Mouse (Mus musculus) erythroblast, adult 5-6 weeks (primary cell): ENCODE measurements around the gene Msmp. TPM values are rescaled to one million over a fixed set of nuclear protein-coding genes. Genes with fewer than 3 reads are reported as not detected.
A peak's percentile ranks its signal among the peaks of the same experiment; 100 is the strongest.
"Not testable (repeated sequence)": the region's sequence is repeated elsewhere in the genome, so short reads cannot be mapped to it uniquely, and the experiment has no call there.

Experiments used
- ATAC-seq: replicated peaks from 2 replicates; pipeline ENCODE4 v1.8.0; 2016; ENCODE audit warnings: moderate number of reproducible peaks, mild to moderate bottlenecking, moderate TSS enrichment, inconsistent platforms; ENCODE audit not compliant: poor library complexity, low FRiP score, severe bottlenecking
- total RNA-seq, 2 experiments: library from RNA; stranded (forward) in 1 of 2; stranded (reverse) in 1 of 2; fragments of 150-400 nt in 1 of 2; fragments of 200-764, 138-1000 nt in 1 of 2; gene quantifications; 2 replicates each; pipeline versions ENCODE4 v1.2.3 to v1.2.4; 2015 to 2017; ENCODE audit warnings: low replicate concordance in 2 of 2

Msmp gene
- total RNA-seq, 2 experiments from 2014 or later: not detected

DNA sequence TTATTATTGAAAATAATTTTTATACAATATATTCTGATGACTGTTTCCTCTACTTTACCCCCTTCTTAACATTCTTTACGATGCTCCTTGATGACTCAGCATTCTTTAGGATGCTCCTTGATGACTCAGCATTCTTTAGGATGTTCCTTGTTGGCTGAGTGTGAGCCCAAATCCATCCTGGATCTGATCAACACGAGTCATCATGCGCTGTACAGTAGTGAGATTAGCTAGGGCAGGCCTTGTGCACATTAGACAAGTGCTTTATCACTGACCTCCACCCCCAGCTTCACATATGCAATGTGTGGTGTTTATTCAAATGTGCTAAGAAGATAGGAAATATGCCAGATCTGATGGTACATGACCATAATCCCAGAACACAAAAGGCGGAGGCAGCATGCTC is 13.9 kb upstream of the Msmp start:
- peak; percentile 84 for ATAC-seq

DNA sequence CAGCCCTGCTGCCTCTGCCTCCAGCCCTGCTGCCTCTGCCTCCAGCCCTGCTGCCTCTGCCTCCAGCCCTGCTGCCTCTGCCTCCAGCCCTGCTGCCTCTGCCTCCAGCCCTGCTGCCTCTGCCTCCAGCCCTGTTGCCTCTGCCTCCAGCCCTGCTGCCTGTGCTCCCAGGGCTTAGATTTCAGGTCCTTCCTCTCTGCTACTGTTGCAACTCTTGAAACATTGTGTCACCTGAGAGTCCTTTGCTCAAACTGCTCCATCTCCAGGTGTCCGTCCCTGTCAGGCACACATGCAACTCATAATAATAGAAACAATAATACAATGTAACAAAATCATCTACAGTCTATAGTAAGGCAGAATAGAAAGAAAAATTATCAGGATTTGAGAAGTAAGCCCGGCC is 12.3 kb upstream of the Msmp start:
- not testable (repeated sequence) for ATAC-seq

DNA sequence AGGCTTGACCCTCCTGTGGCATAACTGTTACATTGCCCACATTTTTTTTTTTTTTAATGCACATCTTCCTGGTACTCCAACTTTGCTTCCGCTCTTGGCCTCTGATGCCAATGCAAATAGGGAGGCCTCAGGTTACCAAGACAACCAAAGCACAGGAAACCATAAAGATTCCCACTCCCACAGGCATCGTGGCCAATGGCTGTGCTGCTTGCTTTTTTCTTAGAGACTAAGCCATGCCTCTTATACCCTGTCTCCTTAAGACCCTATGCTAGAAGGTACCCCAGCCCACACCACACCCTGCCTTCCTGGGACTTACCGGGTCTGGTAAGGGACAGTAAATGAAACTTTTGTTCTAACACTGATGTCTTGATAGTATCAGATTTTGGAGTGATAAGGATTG is 9.2 kb upstream of the Msmp start:
- ATAC-seq: no peak

DNA sequence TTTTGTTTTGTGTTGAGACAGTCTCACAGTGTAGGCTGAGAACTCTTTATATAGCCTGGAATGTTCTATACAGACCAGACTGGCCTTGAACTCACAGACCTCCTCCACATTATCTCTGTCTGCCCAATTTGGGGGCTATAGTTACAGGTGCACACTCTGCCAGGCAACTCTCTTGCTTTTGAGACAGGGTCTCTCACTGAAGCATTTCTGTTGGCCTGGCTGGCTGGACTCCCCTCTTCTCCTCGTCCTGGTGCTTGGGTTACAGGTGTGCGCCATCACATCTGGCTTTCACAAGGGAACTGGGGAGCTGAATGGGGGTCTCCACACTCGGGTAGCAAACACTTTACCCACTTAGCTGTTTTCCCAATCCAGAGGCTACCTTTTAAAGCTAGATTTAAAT is 7.7 kb upstream of the Msmp start:
- ATAC-seq: no peak

DNA sequence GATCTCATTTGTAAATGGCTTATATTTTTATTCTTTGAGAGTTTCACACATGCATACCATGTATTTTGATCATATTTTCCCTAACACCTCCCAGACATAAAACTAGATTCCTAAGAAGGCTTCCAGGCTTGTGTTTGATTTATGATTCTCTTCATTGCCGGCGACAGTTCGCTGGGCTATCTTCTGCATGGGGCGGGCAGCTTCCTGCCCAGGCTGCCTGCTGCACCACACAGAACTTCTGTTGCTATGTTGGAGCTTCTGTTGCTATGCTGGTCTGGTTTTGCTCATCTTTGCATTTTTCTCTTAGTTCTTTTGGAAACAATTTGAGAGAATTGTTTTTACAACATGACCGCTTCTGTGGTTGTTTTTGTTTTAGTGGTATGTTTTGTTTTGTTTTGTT is 7.2 kb upstream of the Msmp start:
- no peak for ATAC-seq

DNA sequence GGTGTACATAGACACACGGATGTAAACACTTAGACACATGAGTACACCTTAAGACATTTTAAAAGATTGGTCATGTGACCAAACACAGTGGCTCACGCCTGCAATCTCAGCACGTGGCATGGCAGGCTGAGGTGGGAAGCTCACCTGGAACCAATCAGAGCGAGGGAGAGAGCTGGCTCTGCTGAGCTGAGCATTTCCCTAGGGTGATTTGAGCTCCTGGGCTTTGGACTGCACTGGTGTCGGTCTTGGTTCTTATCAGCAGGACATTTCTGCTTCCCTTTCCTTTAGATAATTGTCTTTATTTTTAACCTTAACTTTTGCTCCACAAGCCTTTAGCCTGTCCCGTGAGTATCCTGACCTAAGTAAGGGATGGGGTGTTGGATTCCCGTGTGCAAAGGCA is 3.4 kb upstream of the Msmp start:
- ATAC-seq: 0 out of 2 replicates have a peak, but pooled peaks have one; percentile 22

DNA sequence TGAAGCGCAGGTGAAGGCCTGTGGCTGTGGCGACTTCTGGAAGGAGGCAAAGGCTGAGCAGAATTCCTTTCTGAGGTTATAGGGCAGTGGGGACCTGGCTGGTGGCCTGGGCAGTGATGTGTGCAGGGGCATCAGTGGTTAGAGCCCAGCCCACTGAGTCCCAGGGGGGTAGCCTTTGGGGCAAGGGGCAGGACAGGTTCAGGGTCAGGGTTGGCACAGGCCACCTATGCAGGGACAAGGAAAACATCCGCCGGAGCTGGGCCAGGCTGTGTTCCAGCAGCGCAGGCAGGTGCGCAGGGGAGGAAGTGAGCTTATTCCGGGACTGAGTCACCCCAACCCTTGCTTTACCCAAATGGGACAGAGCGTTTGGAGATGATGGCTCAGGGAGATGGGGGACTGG is 2.1 kb upstream of the Msmp start:
- ATAC-seq: no peak

DNA sequence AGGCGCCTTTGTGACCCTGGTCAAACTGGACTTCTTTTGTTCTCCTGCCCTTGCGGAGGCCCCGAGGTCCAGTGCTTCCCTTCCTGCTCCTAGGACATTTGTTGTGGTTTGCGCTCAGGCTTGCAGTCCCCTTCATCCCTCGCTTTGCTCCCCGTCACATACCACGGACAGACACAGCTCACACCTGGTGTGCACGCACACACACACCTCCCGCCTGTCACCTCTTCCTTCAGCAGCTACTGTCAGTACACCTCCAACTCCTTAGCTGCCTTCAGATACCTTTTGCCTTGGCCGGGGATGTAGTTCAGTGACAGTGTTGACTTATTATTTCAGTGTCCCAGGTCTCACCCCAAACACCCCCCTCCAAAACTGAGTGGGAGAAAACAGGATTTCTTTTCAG is 1.4 kb upstream of the Msmp start:
- ATAC-seq: no peak

DNA sequence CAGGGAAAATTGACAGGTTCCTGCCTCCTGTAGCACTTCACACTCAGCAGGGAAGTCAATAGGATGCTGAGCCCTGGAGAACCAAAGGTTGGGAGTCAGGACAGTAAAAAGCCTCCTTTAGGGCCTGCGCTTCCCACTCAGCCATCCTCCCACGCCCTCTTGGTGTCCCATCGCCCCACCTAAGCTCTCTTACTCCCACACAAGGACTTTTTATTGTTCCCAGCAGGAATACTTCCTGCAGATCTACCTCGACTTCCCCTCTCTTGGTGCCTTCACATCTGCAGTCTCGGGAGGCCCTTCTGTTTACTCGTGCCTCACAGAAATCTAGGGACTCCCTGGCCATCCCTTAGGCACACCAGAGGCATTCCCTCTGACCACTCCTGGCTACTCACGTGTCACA is 873 bp downstream of the Msmp start:
- ATAC-seq: no peak

DNA sequence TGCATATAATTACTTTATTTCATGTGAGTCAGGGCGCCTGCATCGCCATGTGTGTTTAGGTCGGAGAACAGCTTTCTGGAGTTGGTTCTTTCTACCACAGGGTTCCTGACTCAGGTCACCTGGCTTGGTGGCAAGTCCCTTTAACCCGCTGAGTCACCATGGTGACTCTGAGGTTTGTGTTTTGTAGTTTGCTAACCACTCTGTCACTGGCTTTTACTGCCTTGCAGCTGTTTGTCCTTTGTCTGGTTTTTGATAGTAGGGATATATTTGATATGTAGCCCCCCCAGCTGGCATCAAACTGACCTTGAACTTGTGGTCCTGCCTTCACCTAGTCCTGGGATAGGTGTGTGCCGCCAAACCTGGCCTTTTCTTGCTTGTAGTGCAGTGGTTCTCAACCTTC is 2.1 kb downstream of the Msmp start:
- ATAC-seq: no peak

DNA sequence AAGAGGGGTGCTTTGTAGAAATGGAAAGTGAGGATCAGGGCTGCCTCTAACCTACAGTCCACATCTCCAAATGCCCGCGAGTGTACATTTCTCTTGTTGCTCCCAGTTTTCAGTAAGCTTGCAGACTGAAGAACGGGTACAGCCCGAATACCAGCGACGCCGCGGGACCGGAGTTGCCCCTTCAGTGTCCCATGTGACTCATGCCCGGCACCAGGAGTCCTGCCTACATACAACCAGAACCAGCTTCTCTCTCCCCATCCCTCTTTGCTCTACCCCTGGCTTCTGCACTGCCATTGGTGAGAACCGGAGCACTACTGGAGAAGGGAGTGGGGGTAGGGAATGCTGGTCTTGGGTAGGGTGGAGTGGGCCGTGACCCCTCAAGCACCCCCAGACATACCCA is 2.9 kb downstream of the Msmp start:
- no peak for ATAC-seq

DNA sequence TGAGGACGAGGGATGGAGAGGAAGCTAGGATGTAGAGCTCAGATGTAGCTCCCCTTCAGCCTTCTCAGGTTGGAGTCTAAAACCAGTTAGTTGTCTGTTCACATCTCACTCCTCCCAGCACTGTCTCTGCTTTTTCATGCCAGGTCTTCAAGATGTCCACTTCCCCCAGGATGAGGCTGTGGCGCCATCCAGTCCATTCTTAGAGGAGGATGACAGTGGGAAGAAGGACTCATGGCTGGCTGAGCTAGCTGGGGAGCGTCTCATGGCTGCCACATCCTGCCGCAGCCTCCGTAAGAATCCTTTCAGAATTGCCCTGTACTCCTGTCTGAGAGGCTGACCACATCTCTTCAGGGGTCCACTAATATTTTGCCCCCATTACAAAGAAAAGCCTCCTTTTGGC is 3.6 kb downstream of the Msmp start:
- no peak for ATAC-seq

DNA sequence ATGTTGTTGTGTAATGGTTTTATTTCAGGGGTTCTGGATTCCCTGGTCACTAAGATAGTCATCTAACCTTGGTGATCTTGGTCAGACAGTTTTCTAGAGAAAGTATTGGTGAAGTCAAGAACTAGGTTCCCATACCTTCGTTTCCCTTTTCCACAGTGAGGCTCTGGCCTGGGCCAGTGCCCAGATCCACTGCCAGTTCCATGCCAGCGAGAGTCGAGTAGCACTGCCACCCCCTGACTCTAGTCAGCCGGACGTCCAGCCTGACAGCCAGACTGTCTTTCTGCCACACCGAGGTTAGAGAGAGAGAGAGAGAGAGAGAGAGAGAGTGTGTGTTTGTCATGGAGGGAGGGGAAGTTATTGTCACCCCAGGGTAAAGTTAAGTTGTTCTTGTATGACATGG is 4.6 kb downstream of the Msmp start:
- no peak for ATAC-seq

DNA sequence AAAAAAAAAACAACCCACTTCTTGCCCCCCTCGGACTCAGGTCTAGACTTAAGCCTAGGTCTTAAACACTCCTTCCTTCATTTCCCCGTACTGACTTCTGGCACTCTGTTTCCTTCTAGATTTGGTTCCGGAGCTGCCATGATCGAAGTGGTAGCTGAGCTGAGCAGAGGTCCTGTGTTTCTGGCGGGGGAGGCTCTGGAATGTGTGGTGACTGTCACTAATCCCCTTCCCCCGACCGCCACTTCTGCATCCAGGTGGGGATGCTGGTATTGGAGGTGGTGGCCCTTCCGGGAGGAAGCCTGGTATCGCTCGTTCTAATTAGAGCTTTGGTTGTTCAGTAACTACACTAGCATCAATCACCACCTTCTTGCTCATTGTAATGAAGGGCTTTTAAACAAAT is 5.0 kb downstream of the Msmp start:
- no peak for ATAC-seq

DNA sequence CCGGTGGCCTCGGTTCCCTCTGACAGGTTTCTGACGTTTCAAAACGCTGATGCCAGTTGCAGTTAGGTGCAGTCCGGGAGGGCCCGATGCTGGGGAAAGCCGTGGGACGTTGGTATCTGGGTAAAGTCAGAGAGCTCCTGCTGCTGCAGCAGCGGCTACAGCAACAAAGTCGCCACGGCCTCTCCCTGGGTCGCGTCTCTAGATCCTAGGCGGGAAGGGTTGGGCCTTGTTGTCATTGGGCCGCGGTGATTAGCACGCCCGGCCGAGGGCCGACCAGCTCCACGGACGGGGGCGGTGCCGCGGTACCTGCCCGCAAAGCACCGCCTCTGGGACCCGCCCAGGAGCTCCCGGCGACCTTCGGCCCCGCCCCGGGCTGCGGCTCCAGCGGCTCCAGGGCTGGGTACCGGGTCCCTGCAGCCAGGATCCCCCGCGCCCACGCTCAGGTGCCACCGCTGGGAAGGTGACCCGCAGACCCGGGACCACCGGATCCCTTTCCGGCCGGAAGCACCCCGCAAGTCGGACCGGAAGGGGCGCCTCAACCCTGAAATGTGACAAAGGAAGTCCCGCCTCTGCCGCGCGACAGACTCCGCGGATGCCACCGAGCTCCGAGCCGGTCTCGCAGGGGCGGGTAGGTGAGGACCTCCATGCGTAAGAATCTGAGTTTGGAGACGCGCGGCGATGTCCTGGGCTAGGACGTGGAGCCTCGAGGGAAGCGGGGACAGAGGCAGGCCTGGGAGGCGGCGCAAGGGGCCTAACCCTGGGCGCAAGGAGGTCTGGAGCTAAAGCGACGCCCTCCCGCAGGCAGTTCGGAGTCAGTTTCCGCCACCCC is 5.7 kb downstream of the Msmp start, which contains the start of the genes Rgp1 and Gba2:
TSS of gene Rgp1 (plus strand) at position 340 of the 829 bp plus-strand sequence.
TSS of gene Gba2 (minus strand) at position 498 of the 829 bp plus-strand sequence.
- ATAC-seq: peak; percentile 92

DNA sequence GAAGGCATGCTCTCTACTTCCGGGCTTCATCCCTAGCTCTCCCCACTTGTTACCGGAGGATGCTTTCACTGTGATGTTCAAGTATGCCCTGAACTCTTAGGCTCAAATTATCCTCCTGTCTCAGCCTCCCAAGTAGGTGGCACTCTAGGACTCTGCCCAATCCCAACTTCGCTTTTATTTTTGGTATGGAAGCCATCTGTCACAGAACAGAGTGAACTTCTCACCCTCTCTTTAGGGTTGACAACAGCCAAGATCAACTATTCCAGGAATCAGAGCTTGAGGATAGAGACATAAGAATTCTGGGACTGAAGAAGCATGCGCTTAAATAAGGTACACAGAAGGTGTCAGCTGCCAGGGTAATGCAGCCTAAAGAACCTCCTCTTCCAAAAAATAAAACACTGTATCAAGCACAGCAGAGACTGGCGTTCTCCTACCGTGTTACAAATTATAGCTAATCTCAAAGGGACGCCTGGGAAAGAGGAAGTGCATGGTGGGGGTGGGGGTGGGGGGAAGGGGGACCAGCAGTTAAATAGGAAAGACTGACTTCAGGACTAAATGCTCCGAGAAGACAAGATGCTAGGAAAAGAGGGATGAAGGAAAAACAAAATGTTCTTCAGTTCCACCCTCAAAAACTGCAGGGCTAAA is 6.9 kb downstream of the Msmp start:
- ATAC-seq: no peak

DNA sequence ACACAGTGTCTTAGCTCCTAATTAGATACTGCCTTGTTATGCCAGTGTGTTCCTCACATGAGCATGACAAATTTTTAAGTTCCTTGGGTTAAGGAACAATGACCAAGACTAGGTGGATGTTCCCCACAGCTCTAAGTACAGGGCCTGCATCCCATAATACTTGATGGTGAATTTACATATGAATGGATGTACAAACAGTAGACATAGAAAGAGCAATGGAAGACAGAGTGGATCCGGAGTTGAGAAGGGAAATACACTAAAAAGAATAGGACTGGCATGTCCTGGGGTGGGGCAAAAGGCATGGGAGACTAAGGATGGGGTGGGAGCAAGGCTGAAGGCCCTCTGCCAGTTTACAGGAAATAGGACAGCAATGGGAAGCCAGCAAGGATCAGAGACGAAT is 8.9 kb downstream of the Msmp start:
- ATAC-seq: no peak

DNA sequence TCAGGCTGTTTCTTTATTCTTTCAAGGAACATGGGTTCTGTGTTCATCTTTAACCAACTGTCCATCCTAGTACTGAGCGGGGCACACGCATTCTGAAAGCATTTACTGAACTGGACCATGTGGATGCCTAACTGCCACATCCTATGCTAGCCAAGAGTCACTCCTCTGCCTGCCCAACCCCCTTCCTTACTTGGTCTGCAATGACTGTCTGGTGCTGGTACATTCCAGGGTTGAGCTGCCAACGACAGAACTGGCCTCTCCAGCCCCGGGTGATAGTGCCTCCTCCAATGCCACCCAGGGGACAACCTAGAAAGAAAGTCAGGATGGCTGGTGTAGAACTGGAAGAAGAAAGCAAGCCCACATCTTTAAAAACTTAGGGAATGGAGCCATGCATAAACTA is 10.7 kb downstream of the Msmp start:
- no peak for ATAC-seq

DNA sequence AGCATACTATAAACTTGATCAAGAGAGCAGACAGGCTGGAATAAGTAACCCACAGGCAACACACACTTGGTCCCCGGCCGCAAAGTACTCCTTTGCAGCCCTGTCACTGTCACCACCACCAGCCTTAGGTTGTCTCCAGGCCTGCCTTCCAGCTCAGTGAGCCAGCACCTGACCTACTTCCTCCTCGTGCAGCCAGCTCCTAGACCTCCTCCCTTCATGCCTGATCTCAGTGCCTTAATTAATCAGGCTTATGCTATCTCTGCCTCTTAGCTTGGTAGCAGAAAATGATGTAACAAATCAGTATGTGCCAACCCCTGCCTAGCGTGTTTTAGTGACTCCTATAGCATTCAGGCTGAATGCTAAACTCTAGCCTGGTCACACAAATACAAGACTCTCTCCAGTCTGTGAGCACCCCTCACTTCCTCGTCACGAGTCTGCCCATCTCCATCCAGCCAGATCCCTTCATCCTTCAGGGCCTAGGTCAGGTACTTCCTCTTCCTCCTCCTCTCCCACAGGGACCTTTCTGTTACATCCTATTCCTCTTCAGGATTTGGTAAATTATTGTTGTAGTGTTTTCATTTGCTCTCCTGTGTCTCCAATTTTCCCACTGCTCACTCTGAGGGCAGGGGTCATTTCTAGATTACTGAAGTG is 12.8 kb downstream of the Msmp start:
- no peak for ATAC-seq

DNA sequence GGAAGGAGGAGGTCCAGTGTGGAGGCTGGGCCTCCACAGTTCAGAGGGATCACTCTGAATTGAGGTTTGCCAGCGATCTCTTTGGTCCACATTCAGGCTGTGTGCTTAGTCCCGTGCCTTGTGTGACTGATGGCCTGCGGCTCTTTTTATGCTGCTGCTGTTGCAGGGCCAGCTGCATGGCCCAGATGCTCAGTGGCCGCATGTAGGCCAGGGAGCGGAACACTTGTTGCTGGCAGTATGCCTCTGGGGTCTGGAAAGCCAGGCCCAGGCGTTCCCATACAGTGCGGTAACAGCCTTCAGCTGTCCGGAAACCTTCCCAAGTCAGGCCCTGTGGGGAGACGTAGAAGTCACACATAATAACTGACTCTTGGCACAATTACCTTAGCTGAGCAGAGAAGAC is 17.2 kb downstream of the Msmp start:
- ATAC-seq: no peak

DNA sequence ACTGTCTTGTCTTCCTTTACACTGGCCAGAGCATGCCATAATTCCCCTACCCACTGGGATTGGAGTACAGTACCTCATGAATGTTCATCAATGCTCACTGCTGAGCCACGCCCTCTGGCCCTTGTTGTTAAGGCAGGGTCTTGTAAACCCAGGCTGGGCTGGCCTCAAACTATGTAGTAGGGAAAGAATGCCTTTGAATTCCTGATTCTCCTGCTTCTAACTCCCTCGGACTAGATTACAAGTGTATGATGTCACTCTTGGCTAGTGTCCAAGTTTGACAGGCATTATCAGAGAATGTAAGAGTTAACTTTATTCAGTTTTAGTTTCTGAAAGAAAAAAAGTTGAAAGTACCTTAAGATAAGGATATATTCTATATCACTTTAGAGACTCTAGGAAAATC is 20.1 kb downstream of the Msmp start:
- no peak for ATAC-seq
